Mouse (Mus musculus) liver, embryonic 18 days (tissue): ENCODE data around the gene Celsr3. TPM values are rescaled to one million over a fixed set of nuclear protein-coding genes. Genes with fewer than 3 reads are reported as not detected.

Experiments used
- polyA plus RNA-seq: library from polyadenylated mRNA; depleted of rRNA; stranded (reverse); fragments of >200 nt; gene quantifications from 2 replicates; pipeline ENCODE4 v1.2.3, GENCODE M21; 2012; rRNA removed

Gene Celsr3
- 0.41 and 0.63 TPM in 2 replicates for polyA plus RNA-seq

DNA sequence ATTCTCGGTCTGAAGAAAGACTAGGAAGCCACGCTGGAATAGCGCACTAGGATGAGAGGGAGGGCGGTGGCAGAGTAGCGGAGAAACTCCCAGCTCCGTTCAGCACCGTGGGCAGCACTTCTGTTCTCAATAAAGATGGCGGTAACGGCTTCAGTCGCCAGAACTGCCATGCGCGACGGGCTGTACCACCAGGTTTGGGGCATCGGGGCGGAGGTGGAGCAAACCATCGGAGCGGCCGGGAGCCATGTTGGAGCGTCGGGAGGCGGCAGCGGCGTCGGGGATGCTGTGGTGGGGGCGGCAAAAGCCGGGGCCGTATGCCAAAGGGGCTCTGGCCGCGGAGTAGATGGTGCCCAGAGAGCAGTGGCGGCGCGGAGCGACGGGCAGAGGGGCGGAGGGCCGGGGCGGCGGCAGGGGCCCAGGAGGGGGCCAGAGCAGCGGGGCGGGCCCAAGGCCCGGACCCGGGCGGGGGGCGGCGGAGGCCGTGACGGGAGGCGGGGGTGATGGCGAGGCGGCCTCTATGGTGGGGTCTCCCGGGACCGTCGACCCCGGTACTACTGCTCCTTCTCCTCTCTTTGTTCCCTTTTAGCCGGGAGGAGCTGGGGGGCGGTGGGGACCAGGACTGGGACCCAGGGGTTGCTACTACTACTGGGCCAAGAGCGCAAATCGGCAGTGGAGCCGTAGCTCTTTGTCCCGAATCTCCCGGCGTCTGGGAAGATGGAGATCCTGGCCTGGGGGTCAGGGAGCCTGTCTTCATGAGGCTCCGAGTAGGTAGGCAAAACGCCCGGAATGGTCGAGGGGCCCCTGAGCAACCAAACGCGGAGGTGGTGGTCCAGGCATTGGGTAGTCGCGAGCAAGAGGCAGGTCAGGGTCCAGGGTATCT lies at the start of gene Celsr3:
Gene Celsr3, plus strand, starts transcription at position 501 of the 880 bp plus-strand sequence.

DNA sequence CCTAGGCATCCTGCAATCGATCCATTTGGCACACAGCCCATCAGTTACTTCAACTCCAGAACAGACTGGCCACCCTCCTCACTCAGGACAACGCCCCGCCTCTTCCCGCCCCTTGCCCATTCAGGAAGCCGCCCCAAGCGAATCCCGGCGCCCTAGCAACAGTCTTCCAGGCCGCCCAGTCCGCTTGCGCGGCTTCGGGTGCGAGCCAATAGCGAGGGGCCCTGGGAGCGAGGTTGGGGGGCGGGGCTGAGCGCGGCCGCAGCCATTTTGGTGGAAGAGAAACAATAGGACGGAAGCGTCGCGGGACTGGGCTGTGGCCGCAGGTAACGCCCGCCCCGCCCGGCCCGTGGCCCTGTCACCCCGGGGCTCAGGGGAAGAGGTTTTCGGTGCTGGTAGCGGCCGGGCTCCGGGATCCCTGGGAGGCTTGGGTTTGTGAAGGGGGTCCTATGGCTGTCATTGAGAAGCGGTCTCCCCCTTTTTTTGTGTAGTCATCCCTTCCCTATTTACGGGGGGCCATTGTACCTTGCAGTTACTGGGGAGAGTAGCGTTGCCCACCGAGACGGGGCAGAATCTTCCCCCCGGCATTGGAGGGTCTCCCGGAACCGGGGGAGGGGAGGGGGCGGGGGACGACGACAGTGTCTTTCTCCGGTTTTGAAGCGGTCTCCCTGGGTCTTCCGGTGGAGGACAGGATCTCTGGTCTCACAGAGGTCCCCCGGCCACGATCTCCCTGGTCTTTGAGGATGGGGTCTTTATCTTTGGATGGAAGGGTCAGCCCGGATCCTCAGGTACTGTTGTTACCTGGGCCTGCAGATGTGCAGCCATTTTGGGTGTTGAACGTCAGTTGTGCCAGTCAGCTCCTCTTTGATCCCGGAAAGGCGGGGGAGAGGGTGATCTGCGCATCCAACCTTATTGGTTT lies 42.3 kb upstream of the Celsr3 start, which contains the start of gene Ip6k2:
Gene Ip6k2, plus strand, starts transcription at position 249 of the 916 bp plus-strand sequence.

DNA sequence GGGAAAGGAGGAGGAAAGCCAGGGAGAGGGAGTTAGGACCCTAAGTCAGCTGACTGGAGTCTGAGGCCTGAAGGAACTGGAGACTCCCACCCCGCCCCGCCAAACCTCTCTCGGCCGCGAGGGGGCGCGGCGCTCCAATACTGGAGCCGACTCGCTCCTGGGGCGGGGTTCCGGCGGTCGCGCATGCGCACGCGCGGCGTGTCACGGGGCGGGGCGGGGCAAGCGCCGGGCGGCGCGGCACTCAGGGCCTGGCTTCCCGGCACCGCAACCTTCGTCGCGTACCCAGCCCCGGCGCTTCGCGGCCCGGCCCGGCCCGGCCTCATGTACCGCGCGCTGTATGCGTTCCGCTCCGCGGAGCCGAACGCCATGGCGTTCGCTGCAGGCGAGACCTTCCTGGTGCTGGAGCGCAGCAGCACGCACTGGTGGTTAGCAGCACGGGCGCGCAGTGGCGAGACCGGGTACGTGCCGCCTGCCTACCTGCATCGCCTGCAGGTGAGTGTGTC lies 17.9 kb upstream of the Celsr3 start, which contains the start of gene Nckipsd:
Gene Nckipsd, plus strand, starts transcription at position 206 of the 503 bp plus-strand sequence.

DNA sequence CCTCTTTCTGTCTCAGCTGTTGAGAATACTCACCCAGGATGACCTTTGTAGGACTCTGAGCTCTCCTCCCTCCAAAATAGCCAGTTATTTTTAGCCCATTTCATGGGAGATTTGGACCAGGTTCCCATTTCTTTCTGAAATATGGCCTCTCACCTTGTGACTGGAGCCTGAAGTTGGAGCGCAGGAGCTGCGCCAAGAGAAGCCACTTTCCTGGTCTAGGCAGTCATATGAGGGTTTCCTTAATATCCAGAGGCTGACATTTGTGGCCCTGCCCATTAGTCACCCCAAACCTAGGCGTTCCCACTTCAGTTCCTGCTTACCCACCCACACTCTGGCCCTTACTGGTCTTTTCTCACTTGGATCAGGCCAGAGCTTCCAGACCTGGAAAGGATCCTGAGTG lies 26.9 kb downstream of the Celsr3 start, which contains the start of gene Slc26a6:
Gene Slc26a6, plus strand, starts transcription at position 308 of the 400 bp plus-strand sequence.

Other genes starting within 250 kb of the Celsr3 start
- gene Wdr6, start 247.6 kb upstream of the Celsr3 start, polyA plus RNA-seq: 6.5 and 7.2 TPM in 2 replicates
- 0.40 and 0.41 TPM in 2 replicates for gene P4htm, start 228.7 kb upstream of the Celsr3 start, polyA plus RNA-seq
- 17.4 and 18.2 TPM in 2 replicates for gene Arih2, start 176.9 kb upstream of the Celsr3 start, polyA plus RNA-seq
- 25.2 and 27.9 TPM in 2 replicates for gene Slc25a20, start 164.2 kb upstream of the Celsr3 start, polyA plus RNA-seq
- gene Prkar2a, start 137.0 kb upstream of the Celsr3 start, polyA plus RNA-seq: 8.4 and 9.1 TPM in 2 replicates
- 51.0 and 53.0 TPM in 2 replicates for gene Ip6k2, start 42.5 kb upstream of the Celsr3 start, polyA plus RNA-seq
- gene Nckipsd, start 18.0 kb upstream of the Celsr3 start, polyA plus RNA-seq: 3.3 and 3.4 TPM in 2 replicates
- gene Slc26a6, start 27.0 kb downstream of the Celsr3 start, polyA plus RNA-seq: 2.7 and 2.8 TPM in 2 replicates
- 0.04 TPM in 1 of 2 replicates, not detected in the other for gene Tmem89, start 88.3 kb downstream of the Celsr3 start, polyA plus RNA-seq
- gene Uqcrc1, start 110.3 kb downstream of the Celsr3 start, polyA plus RNA-seq: 224 and 244 TPM in 2 replicates
- 0.51 and 0.59 TPM in 2 replicates for gene Col7a1, start 127.3 kb downstream of the Celsr3 start, polyA plus RNA-seq
- 0.04 TPM in 1 of 2 replicates, not detected in the other for gene Ucn2, start 159.7 kb downstream of the Celsr3 start, polyA plus RNA-seq
- 4.6 and 6.5 TPM in 2 replicates for gene Pfkfb4, start 165.5 kb downstream of the Celsr3 start, polyA plus RNA-seq
- gene Shisa5, start 212.2 kb downstream of the Celsr3 start, polyA plus RNA-seq: 30.0 and 37.0 TPM in 2 replicates
- gene Trex1, start 233.4 kb downstream of the Celsr3 start, polyA plus RNA-seq: 23.2 and 25.4 TPM in 2 replicates
- 6.2 and 6.7 TPM in 2 replicates for gene Atrip, start 247.8 kb downstream of the Celsr3 start, polyA plus RNA-seq